Mouse (Mus musculus) MEL-GATA-1-ER (cell line): ENCODE measurements around the gene Cpn1.

ENCODE experiments used
- DNase-seq: peaks from one replicate; pipeline ENCODE4 v3.0.0-alpha.2; 2012; ENCODE audit warnings: low read depth; ENCODE audit errors: extremely low read depth

The Cpn1 gene

GRCm38 (mm10) chr19:43939769-43940689 lies 46.3 kb downstream of the Cpn1 start, which contains the start of gene Dnmbp:
Gene Dnmbp (minus strand): TSS chr19:43940191.
- no peak for DNase-seq

GRCm38 (mm10) chr19:43939171-43939768 lies 47.1 kb downstream of the Cpn1 start:
- DNase-seq, result no peak

GRCm38 (mm10) chr19:43938355-43938754 lies 48.0 kb downstream of the Cpn1 start:
- no peak for DNase-seq

- DNase-seq, result no peak
Measured at GRCm38 (mm10) chr19:43930926-43931325, 55.4 kb downstream of the Cpn1 start.

- no peak for DNase-seq
Measured at GRCm38 (mm10) chr19:43930366-43930765, 56.0 kb downstream of the Cpn1 start.

- DNase-seq, result no peak
Measured at GRCm38 (mm10) chr19:43929869-43930268, 56.5 kb downstream of the Cpn1 start.

GRCm38 (mm10) chr19:43927967-43928366 lies 58.4 kb downstream of the Cpn1 start:
- no peak for DNase-seq

- no peak for DNase-seq
Measured at GRCm38 (mm10) chr19:43927057-43927456, 59.3 kb downstream of the Cpn1 start.

GRCm38 (mm10) chr19:43926141-43926987 lies 60.0 kb downstream of the Cpn1 start:
- no peak for DNase-seq

- no peak for DNase-seq
Measured at GRCm38 (mm10) chr19:43924361-43924760, 62.0 kb downstream of the Cpn1 start.

GRCm38 (mm10) chr19:43922963-43923362 lies 63.4 kb downstream of the Cpn1 start:
- no peak for DNase-seq

GRCm38 (mm10) chr19:43921410-43921809 lies 64.9 kb downstream of the Cpn1 start:
- DNase-seq, result no peak

GRCm38 (mm10) chr19:43920453-43921300 lies 65.7 kb downstream of the Cpn1 start:
- DNase-seq, result no peak

GRCm38 (mm10) chr19:43919841-43920240 lies 66.5 kb downstream of the Cpn1 start:
- peak; percentile 27 for DNase-seq

- DNase-seq, result no peak
Measured at GRCm38 (mm10) chr19:43918834-43919233, 67.5 kb downstream of the Cpn1 start.

- no peak for DNase-seq
Measured at GRCm38 (mm10) chr19:43917763-43918162, 68.6 kb downstream of the Cpn1 start.

GRCm38 (mm10) chr19:43917406-43917691 lies 69.0 kb downstream of the Cpn1 start:
- no peak for DNase-seq

GRCm38 (mm10) chr19:43916586-43917405 lies 69.6 kb downstream of the Cpn1 start:
- DNase-seq, result no peak

GRCm38 (mm10) chr19:43915431-43915830 lies 70.9 kb downstream of the Cpn1 start:
- no peak for DNase-seq

- no peak for DNase-seq
Measured at GRCm38 (mm10) chr19:43914986-43915385, 71.4 kb downstream of the Cpn1 start.
